Mouse (Mus musculus) Patski (cell line): ENCODE measurements at regions not wholly inside any gene's neighbourhood (a gene's known extent, or its start where the extent isn't known, plus 50 kb on each side); places are given as distances from the start of the nearest gene placed in this dataset.
"Not testable (repeated sequence)": the region's sequence is repeated elsewhere in the genome, so short reads cannot be mapped to it uniquely, and the experiment has no call there.

Experiments used
- ATAC-seq: fragments of 100-300 bp; one replicate; pipeline ENCODE4 v1.8.0; 2021
- CTCF ChIA-PET: fragments of 350-600 bp; sonication (Branson Sonifier 250); formaldehyde crosslinking; loops from one replicate; lab custom pipeline; 2022; ENCODE audit warnings: inconsistent platforms; lab: Charles Lee
- POLR2A ChIA-PET: fragments of 350-600 bp; sonication (Branson Sonifier 250); formaldehyde crosslinking; loops from one replicate; lab custom pipeline; 2022; ENCODE audit warnings: antibody characterized with exemption, inconsistent platforms; lab: Charles Lee
- DNase-seq: peaks from one replicate; pipeline ENCODE4 v3.0.0-alpha.2; 2011; ENCODE audit warnings: low read depth, low spot score
- H3K27me3 ChIP-seq: fragments of 371-371 bp; one replicate; pipeline ENCODE4 v1.5.1; 2021
- CTCF ChIP-seq: fragments of 100-300 bp; IDR thresholded peaks from one replicate; pipeline ENCODE4 v1.5.1; 2021
- in situ Hi-C: fragments of 300-500 bp; cut with MboI; formaldehyde crosslinking; loops from 3 replicates; pipeline ENCODE4 v1.11.1; 2018; ENCODE audit warnings: low pct_unique_long_range_greater_than_20kb, mixed read lengths

GRCm38 (mm10) chr8:35152585-35152984 is 613.0 kb upstream of the Gm19410 start:
- ChIA-PET POLR2A (no interaction called here), CTCF (no interaction called here)
- no peak for TF ChIP-seq CTCF
- DNase-seq = no peak
- H3K27me3 ChIP-seq = no peaks in the 10 kb centered on the region
- in situ Hi-C loops = no loop called here
- ATAC-seq = no peak

- no peak for TF ChIP-seq CTCF
- H3K27me3 ChIP-seq = no peaks in the 10 kb centered on the region
- DNase-seq = no peak
- in situ Hi-C loops = no loop called here
- ChIA-PET POLR2A (no interaction called here), CTCF (no interaction called here)
- no peak for ATAC-seq
Observed at GRCm38 (mm10) chr8:35156272-35156671, 609.3 kb upstream of the Gm19410 start.

- in situ Hi-C loops = no loop called here
- CTCF ChIA-PET = interaction anchor here (0.8 to 1.2 kb wide), 3 partner anchors 71 to 283 kb away, joined by 3 read pairs; no protein-coding TSS in a partner anchor
- TF ChIP-seq CTCF = no peak
- no peaks in the 10 kb centered on the region for H3K27me3 ChIP-seq
- POLR2A ChIA-PET = no interaction called here
- DNase-seq = no peak
- ATAC-seq = no peak
Observed at GRCm38 (mm10) chr8:35157711-35158110, 607.9 kb upstream of the Gm19410 start.

- TF ChIP-seq CTCF = peak; percentile 81
- ChIA-PET CTCF (no interaction called here), POLR2A (no interaction called here)
- DNase-seq (no peak), ATAC-seq (no peak)
- in situ Hi-C loops = no loop called here
- no peaks in the 10 kb centered on the region for H3K27me3 ChIP-seq
Observed at GRCm38 (mm10) chr8:35159329-35159728, 606.3 kb upstream of the Gm19410 start.

GRCm38 (mm10) chr8:35160230-35160629 is 605.4 kb upstream of the Gm19410 start:
- ChIA-PET CTCF (interaction anchor here (1.3 kb wide), 1 partner anchor 9 kb away, joined by 3 read pairs; no protein-coding TSS in a partner anchor), POLR2A (no interaction called here)
- no peak for TF ChIP-seq CTCF
- peak; percentile 94 for ATAC-seq
- H3K27me3 ChIP-seq = no peaks in the 10 kb centered on the region
- DNase-seq = peak; percentile 68
- in situ Hi-C loops = no loop called here

- in situ Hi-C loops, H3K27me3 ChIP-seq, CTCF ChIA-PET, ATAC-seq, DNase-seq, POLR2A ChIA-PET: not testable (repeated sequence)
Observed at GRCm38 (mm10) chr8:35162166-35162565, 603.4 kb upstream of the Gm19410 start.

GRCm38 (mm10) chr8:35166611-35167010 is 599.0 kb upstream of the Gm19410 start:
- in situ Hi-C loops = no loop called here
- POLR2A ChIA-PET = no interaction called here
- DNase-seq (no peak), ATAC-seq (peak; percentile 44)
- CTCF ChIA-PET = no interaction called here
- no peaks in the 10 kb centered on the region for H3K27me3 ChIP-seq
- TF ChIP-seq CTCF = no peak

GRCm38 (mm10) chr8:35171536-35172310 is 593.9 kb upstream of the Gm19410 start:
- POLR2A ChIA-PET = interaction anchor here (0.7 kb wide), 1 partner anchor 81 kb away, joined by 7 read pairs; no protein-coding TSS in a partner anchor
- in situ Hi-C loops = no loop called here
- DNase-seq (no peak), ATAC-seq (no peak)
- no peak for TF ChIP-seq CTCF
- CTCF ChIA-PET = interaction anchor here (1.3 kb wide), 1 partner anchor 14 kb away, joined by 3 read pairs; no protein-coding TSS in a partner anchor
- H3K27me3 ChIP-seq = no peaks in the 10 kb centered on the region

GRCm38 (mm10) chr8:35177314-35177713 is 588.3 kb upstream of the Gm19410 start:
- H3K27me3 ChIP-seq = no peaks in the 10 kb centered on the region
- ATAC-seq (no peak), DNase-seq (no peak)
- ChIA-PET POLR2A (no interaction called here), CTCF (no interaction called here)
- in situ Hi-C loops = no loop called here
- no peak for TF ChIP-seq CTCF

GRCm38 (mm10) chr8:35180075-35180474 is 585.5 kb upstream of the Gm19410 start:
- H3K27me3 ChIP-seq = no peaks in the 10 kb centered on the region
- TF ChIP-seq CTCF = no peak
- ATAC-seq = no peak
- DNase-seq = no peak
- ChIA-PET CTCF (no interaction called here), POLR2A (no interaction called here)
- in situ Hi-C loops = no loop called here

- POLR2A ChIA-PET = interaction anchor here (0.6 kb wide), 1 partner anchor 104 kb away, joined by 3 read pairs; no protein-coding TSS in a partner anchor
Observed at GRCm38 (mm10) chr8:35182141-35182540, 583.4 kb upstream of the Gm19410 start.

More at GRCm38 (mm10) chr8:35182141-35182540, 583.4 kb upstream of the Gm19410 start:
- ATAC-seq = no peak
- CTCF ChIA-PET = no interaction called here
- in situ Hi-C loops = no loop called here
- TF ChIP-seq CTCF = no peak
- H3K27me3 ChIP-seq = no peaks in the 10 kb centered on the region
- no peak for DNase-seq
